Mouse (Mus musculus) forebrain, embryonic 12.5 days (tissue): Measurements from ENCODE around the gene Dguok. TPM values are rescaled to one million over a fixed set of nuclear protein-coding genes. Genes with fewer than 3 reads are reported as not detected.
A peak's percentile ranks its signal among the peaks of the same experiment; 100 is the strongest.

Source experiments
- ATAC-seq: fragments of 200-750 bp; cut with Nextera tagmentation; 2 replicates; pipeline ENCODE4 v1.8.0; 2017; ENCODE audit warnings: moderate TSS enrichment; ENCODE audit not compliant: low FRiP score
- H3K27ac ChIP-seq: fragments of 300-500 bp; sonication (generic); 2 replicates; pipeline ENCODE4 v1.5.1; 2016; ENCODE audit warnings: mild to moderate bottlenecking
- H3K27me3 ChIP-seq: fragments of 300-500 bp; sonication (generic); 2 replicates; pipeline ENCODE4 v1.6.1; 2016; ENCODE audit warnings: mild to moderate bottlenecking
- H3K36me3 ChIP-seq: fragments of 300-500 bp; sonication (generic); replicated peaks from 2 replicates; pipeline ENCODE4 v1.6.1; 2016; ENCODE audit warnings: mild to moderate bottlenecking
- H3K4me1 ChIP-seq: fragments of 300-500 bp; sonication (generic); 2 replicates; pipeline ENCODE4 v1.6.1; 2016
- H3K4me2 ChIP-seq: fragments of 300-500 bp; sonication (generic); 2 replicates; pipeline ENCODE4 v1.6.1; 2016; ENCODE audit warnings: mild to moderate bottlenecking, moderate library complexity
- H3K4me3 ChIP-seq: fragments of 300-500 bp; sonication (generic); replicated peaks from 2 replicates; pipeline ENCODE4 v1.5.1; 2016; ENCODE audit warnings: mild to moderate bottlenecking
- H3K9ac ChIP-seq: fragments of 300-500 bp; sonication (generic); 2 replicates; pipeline ENCODE4 v1.6.1; 2016; ENCODE audit warnings: mild to moderate bottlenecking
- H3K9me3 ChIP-seq: fragments of 300-500 bp; sonication (generic); 2 replicates; pipeline ENCODE4 v1.6.1; 2016
- WGBS: fragments of 180-500 bp; shearing (Covaris S2); methylation state at CpG from one replicate; pipeline ENCODE4 v1.1.7; 2016; 5-methylcytosine and 5-hydroxymethylcytosine counted together
- polyA plus RNA-seq: library from polyadenylated mRNA; unstranded; fragments of >200 nt; fragmentation: Nextera tagmentation; extraction: Ambion mirVana; gene quantifications from 2 replicates; pipeline ENCODE4 v1.2.1, GENCODE M21; 2016

Dguok gene
- polyA plus RNA-seq, 1 experiment from 2014 or later, result 64.7 TPM

DNA sequence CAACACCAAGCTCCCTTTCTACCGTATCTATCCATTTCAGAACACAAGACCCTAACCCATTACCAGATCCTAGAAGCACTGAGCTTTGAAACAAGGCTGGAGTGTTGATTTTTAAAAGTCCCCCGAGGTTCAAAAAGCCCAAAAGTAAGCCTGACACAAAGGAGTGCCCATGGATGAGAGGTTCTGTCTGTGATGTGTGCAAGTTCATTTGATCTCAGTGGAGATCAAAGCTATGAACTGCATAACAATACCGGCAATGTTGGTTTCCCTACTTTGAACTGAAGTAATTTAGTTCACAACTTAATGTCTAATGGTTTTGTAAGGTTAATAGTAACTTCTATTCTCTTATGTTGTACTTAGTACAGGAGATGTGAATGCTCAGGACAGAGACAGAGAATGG is 69.5 kb downstream of the Dguok start:
- H3K27ac ChIP-seq, result no peak overlapping the region
- H3K9ac ChIP-seq, result no peak overlapping the region
- WGBS, result 81% methylated on average over 3 of the region's 3 CpGs
- H3K4me1 ChIP-seq, result peaks cover 90% of the 10 kb centered on the region
- no peaks in the 10 kb centered on the region for H3K9me3 ChIP-seq
- no peak overlapping the region for H3K4me2 ChIP-seq
- ATAC-seq, result no peak
- H3K36me3 ChIP-seq, result peaks cover 23% of the 10 kb centered on the region
- H3K27me3 ChIP-seq, result no peaks in the 10 kb centered on the region
- no peak overlapping the region for H3K4me3 ChIP-seq

DNA sequence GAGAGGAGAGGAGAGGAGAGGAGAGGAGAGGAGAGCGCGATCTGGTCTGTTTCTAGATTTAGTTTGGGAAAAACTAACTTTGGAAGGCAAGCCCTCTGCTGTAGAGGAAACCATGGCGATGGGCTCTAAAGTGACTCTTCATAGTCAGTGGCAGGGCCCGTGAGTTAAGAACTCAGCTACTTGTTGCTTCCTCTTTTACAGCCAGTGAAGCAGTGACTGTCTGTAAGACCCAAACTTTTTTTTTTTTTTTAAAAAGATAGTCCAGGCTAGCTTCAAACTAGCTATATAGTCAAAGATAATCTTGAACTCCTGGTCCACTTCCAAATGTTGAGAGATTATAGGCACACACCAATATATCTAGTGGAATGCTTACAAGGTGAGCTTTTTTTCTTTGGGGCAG is 70.2 kb downstream of the Dguok start:
- Histone ChIP-seq H3K9ac (no peak overlapping the region), H3K4me2 (no peak overlapping the region), H3K27me3 (no peaks in the 10 kb centered on the region), H3K27ac (no peak overlapping the region), H3K36me3 (peaks cover 23% of the 10 kb centered on the region), H3K4me3 (no peak overlapping the region), H3K4me1 (peaks cover 88% of the 10 kb centered on the region), H3K9me3 (no peaks in the 10 kb centered on the region)
- no peak for ATAC-seq
- WGBS, result 82% methylated on average over 4 of the region's 4 CpGs

DNA sequence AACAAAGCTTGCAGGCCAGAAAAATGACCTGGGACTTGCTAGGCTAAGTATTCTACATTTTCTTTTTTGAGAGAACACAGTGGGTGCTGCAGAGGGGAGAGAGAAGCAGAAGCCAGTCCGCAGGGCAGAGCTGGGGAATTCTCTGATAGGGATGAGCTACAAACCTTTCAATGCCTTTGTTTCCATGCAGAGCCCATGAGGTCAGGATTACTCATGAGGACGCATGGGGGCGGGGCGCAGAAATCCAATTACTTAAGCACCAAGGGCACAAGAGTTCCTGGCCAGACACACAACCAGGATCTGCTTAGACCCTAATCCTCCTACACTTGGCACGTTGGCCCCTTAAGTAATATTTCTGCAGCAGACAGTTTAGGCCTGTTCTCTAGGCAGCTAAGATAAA is 71.6 kb downstream of the Dguok start:
- H3K27ac ChIP-seq, result peak overlapping the region; percentile 68
- peaks cover 23% of the 10 kb centered on the region for H3K36me3 ChIP-seq
- H3K4me1 ChIP-seq, result peaks cover 87% of the 10 kb centered on the region
- H3K4me3 ChIP-seq, result no peak overlapping the region
- H3K27me3 ChIP-seq, result no peaks in the 10 kb centered on the region
- H3K9me3 ChIP-seq, result no peaks in the 10 kb centered on the region
- no peak for ATAC-seq
- H3K9ac ChIP-seq, result 0 out of 2 replicates have a peak overlapping the region, but pooled peaks have one; percentile 21
- H3K4me2 ChIP-seq, result no peak overlapping the region
- 5% methylated on average over 5 of the region's 5 CpGs for WGBS

DNA sequence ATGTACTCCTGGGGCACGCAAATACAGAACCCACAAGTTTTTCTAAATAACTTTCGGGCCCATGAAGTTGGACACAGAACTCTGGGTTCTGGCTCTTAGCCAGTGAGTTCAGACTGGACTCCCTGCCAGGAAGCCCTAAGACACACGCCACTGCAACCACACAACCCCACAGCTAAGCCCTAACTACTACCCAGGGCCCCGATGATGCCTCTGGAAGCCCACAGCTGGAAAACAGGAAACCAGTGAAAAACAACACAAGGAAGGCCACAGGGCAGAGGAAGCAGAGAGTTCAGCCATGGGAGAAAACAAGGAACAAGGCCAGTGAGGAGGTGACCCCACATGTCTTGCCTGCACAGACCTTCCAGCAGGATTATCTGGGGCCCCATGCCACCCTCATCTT is 73.2 kb downstream of the Dguok start:
- 90% methylated on average over 4 of the region's 4 CpGs for WGBS
- Histone ChIP-seq H3K4me3 (no peak overlapping the region), H3K4me2 (no peak overlapping the region), H3K27me3 (no peaks in the 10 kb centered on the region), H3K4me1 (peaks cover 86% of the 10 kb centered on the region), H3K9me3 (no peaks in the 10 kb centered on the region), H3K9ac (no peak overlapping the region), H3K27ac (no peak overlapping the region), H3K36me3 (peaks cover 17% of the 10 kb centered on the region)
- ATAC-seq, result no peak

DNA sequence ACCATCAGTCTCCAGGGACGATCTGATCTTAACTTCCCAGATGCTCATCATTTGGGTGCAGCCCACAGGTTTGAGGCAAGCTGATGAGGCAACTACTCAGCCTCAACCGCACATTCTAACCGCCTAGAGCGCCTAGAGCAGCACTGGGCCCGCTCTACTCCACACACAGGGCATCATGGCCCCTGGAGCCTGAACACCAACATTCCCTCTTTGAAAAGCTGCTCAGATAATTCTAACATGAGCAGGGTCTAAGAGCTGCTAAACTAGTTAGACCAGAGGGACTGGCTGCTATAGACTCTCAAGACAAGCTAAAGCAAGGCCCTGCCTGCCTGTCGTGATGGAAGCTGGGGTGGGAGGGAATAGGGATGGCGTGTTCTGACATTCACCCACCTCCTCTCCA is 73.8 kb downstream of the Dguok start:
- Histone ChIP-seq H3K36me3 (peaks cover 15% of the 10 kb centered on the region; the same call in 1 of the 2 replicates), H3K4me2 (no peak overlapping the region), H3K4me3 (no peak overlapping the region), H3K27me3 (no peaks in the 10 kb centered on the region), H3K27ac (no peak overlapping the region), H3K9ac (no peak overlapping the region), H3K9me3 (no peaks in the 10 kb centered on the region), H3K4me1 (peaks cover 86% of the 10 kb centered on the region)
- 89% methylated on average over 7 of the region's 7 CpGs for WGBS
- no peak for ATAC-seq

Other genes starting within 250 kb of the Dguok start
- 35.8 and 37.4 TPM in 2 replicates for gene Mthfd2, start 181.1 kb downstream of the Dguok start, polyA plus RNA-seq
- gene Mob1a, start 181.0 kb downstream of the Dguok start, polyA plus RNA-seq, result 56.3 and 57.3 TPM in 2 replicates
- gene Bola3, start 157.8 kb downstream of the Dguok start, polyA plus RNA-seq, result 106 and 109 TPM in 2 replicates
- gene Tet3, start 47.9 kb downstream of the Dguok start, polyA plus RNA-seq, result 62.7 and 74.3 TPM in 2 replicates
- gene Actg2, start 29.3 kb upstream of the Dguok start, polyA plus RNA-seq, result 2.2 and 4.3 TPM in 2 replicates
- gene Stambp, start 65.8 kb upstream of the Dguok start, polyA plus RNA-seq, result 27.7 and 28.8 TPM in 2 replicates
- gene Clec4f, start 149.2 kb upstream of the Dguok start, polyA plus RNA-seq, result not detected in 2 replicates
- not detected in 2 replicates for gene Cd207, start 170.9 kb upstream of the Dguok start, polyA plus RNA-seq
- gene Vax2, start 204.3 kb upstream of the Dguok start, polyA plus RNA-seq, result 0.63 and 1.3 TPM in 2 replicates
- gene Atp6v1b1, start 236.0 kb upstream of the Dguok start, polyA plus RNA-seq, result 0.12 TPM in 1 of 2 replicates, not detected in the other